Mouse (Mus musculus) right cerebral cortex, adult 2 months (tissue): ENCODE results near the gene Stxbp3.

ENCODE experiments used
- DNase-seq, 2 experiments: peaks; one replicate each; pipeline ENCODE4 v3.0.0; 2021 to 2022; ENCODE audit warnings: low spot score in 2 of 2

Stxbp3 gene

GRCm38 (mm10) chr3:108796386-108796785 is 43.9 kb downstream of the Stxbp3 start:
- DNase-seq, result no peak

- DNase-seq, result no peak
Measured at GRCm38 (mm10) chr3:108795554-108796299, 44.6 kb downstream of the Stxbp3 start.

GRCm38 (mm10) chr3:108794780-108795179 is 45.5 kb downstream of the Stxbp3 start:
- DNase-seq, result no peak

GRCm38 (mm10) chr3:108792420-108792819 is 47.9 kb downstream of the Stxbp3 start:
- DNase-seq, result no peak

- peak; percentile 19 to 22 for DNase-seq
Measured at GRCm38 (mm10) chr3:108791054-108791706, 49.1 kb downstream of the Stxbp3 start.

GRCm38 (mm10) chr3:108790499-108790898 is 49.8 kb downstream of the Stxbp3 start:
- no peak for DNase-seq

GRCm38 (mm10) chr3:108789299-108789698 is 51.0 kb downstream of the Stxbp3 start:
- DNase-seq, result no peak

- no peak for DNase-seq
Measured at GRCm38 (mm10) chr3:108788455-108788794, 51.9 kb downstream of the Stxbp3 start.

GRCm38 (mm10) chr3:108787754-108788454 is 52.4 kb downstream of the Stxbp3 start:
- no peak for DNase-seq

- DNase-seq, result no peak
Measured at GRCm38 (mm10) chr3:108786520-108786919, 53.8 kb downstream of the Stxbp3 start.

GRCm38 (mm10) chr3:108782364-108782895 is 57.9 kb downstream of the Stxbp3 start:
- DNase-seq, result no peak

- DNase-seq, result no peak
Measured at GRCm38 (mm10) chr3:108781884-108782270, 58.4 kb downstream of the Stxbp3 start.

- DNase-seq, result peak; percentile 59 to 69
Measured at GRCm38 (mm10) chr3:108781238-108781883, 59.0 kb downstream of the Stxbp3 start.

GRCm38 (mm10) chr3:108778761-108779540 is 61.4 kb downstream of the Stxbp3 start:
- DNase-seq, result no peak

GRCm38 (mm10) chr3:108772811-108773210 is 67.5 kb downstream of the Stxbp3 start:
- no peak for DNase-seq

- peak; percentile 71 to 76 for DNase-seq
Measured at GRCm38 (mm10) chr3:108772211-108772610, 68.1 kb downstream of the Stxbp3 start.

GRCm38 (mm10) chr3:108770725-108771368 is 69.5 kb downstream of the Stxbp3 start:
- peak; percentile 73 to 76 for DNase-seq

- DNase-seq, result no peak
Measured at GRCm38 (mm10) chr3:108769547-108769946, 70.8 kb downstream of the Stxbp3 start.

GRCm38 (mm10) chr3:108767416-108767815 is 72.9 kb downstream of the Stxbp3 start:
- peak in 1 of 2 experiments; percentile 43 for DNase-seq

GRCm38 (mm10) chr3:108766943-108767342 is 73.4 kb downstream of the Stxbp3 start:
- no peak for DNase-seq

GRCm38 (mm10) chr3:108765476-108765875 is 74.8 kb downstream of the Stxbp3 start:
- DNase-seq, result no peak
